Comparison of ENCODE assay signal across 8 mouse cellular contexts in the genomic region with DNA sequence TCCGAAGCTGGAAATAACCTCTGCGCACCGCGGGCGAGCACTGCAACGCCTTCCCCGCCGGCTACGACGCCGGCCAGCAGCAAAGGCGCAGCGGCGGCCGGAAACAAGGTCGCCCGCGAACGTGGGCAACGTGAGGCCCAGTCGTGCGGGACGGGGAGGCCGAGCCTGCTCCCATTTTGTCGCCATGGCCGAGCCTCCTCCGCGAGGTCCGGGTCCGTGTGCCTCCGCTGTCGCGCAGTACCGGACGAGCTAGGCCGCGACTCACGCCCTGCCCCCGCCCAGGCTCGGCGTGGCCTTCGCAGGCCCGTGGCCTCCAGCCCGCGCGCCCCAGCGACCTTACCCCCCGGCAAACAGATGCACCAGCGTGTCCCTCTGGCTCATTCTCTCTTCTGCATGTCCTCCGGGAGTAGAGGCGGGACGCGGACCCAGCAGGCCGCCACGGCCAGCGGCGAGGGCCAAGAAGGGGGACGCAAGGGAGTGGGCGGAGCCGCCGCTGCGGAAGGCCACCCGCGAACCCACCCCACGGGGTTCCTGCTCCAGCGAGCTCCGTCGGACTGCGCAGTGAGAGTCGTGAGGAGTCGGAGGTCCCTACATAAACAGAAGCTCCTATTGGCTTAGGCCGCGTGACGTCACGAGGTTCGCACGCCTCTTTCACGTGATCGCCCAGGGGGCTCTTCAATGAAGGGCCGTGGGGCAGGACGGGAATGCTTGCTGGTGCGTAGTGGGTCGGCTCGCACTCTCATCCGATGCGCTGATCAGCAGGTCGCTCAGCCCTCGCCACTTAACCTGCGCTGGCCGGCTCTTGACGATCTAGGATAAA. TPM values are rescaled to one million over a fixed set of nuclear protein-coding genes. Genes with fewer than 3 reads are reported as not detected.
DNase-seq lines count a peak whose midpoint lies in the region; ATAC-seq lines count a peak whose summit lies in the region.

A gene (minus strand): TSS at position 587 of the 820 bp plus-strand sequence.

- H3K4me1 ChIP-seq in hindbrain, embryonic 11.5 days (replicated peaks; ENCODE audit: control insufficient read depth, insufficient read depth, low read length) = no peaks in the 10 kb centered on the region

- H3K4me2 ChIP-seq in hindbrain, embryonic 11.5 days (replicated peaks; ENCODE audit: low read depth, low read length) = peak within 1 kb of the TSS; percentile 61

- DNase-seq in Muller cell, postnatal 12 days (ENCODE audit: inconsistent ontology term) = peak; percentile 97
- peak; percentile 96 for DNase-seq in cerebellum, adult 9-11 months
- DNase-seq in frontal cortex, adult 2 months (ENCODE audit: extremely low spot score in 1 of 2, low spot score in 1 of 2) = peak; percentile 97 to 98
- DNase-seq in hindbrain, embryonic 11.5 days (ENCODE audit: low spot score) = peak; percentile 98
- peak; percentile 97 for DNase-seq in layer of hippocampus, postnatal 10 days (ENCODE audit: low spot score in 2 of 2)
- DNase-seq in lung, postnatal 10 days = peak; percentile 98
- peak; percentile 94 for DNase-seq in ovary, postnatal 36 days (ENCODE audit: low spot score)
- DNase-seq in thymus, postnatal 25 days = peak; percentile 97

- peak; percentile 99 for ATAC-seq in hindbrain, embryonic 11.5 days (ENCODE audit: low FRiP score)

- H3K27me3 ChIP-seq in hindbrain, embryonic 11.5 days (ENCODE audit: control insufficient read depth, insufficient read depth, low read length) = no peaks in the 10 kb centered on the region

- no peaks in the 10 kb centered on the region for H3K36me3 ChIP-seq in hindbrain, embryonic 11.5 days (ENCODE audit: control insufficient read depth, insufficient read depth, low read length)

- peak within 1 kb of the TSS; percentile 83 for H3K9ac ChIP-seq in hindbrain, embryonic 11.5 days (ENCODE audit: low read depth, low read length)

- no peaks in the 10 kb centered on the region for H3K9me3 ChIP-seq in hindbrain, embryonic 11.5 days (ENCODE audit: control insufficient read depth, low read length)

- WGBS in hindbrain, embryonic 11.5 days = under 1% methylated on average over 87 of the region's 91 CpGs

- H3K4me3 ChIP-seq in hindbrain, embryonic 11.5 days (ENCODE audit: low read depth, low read length) = peak within 1 kb of the TSS; percentile 86

- peak within 1 kb of the TSS; percentile 81 for H3K27ac ChIP-seq in hindbrain, embryonic 11.5 days (ENCODE audit: low read depth, low read length)

RNA-seq across cellular contexts. Expression of the gene that starts here (rescaled TPM):
- 65.9 and 71.5 TPM in 2 replicates for polyA plus RNA-seq in frontal cortex, adult 2 months (2012; rRNA removed)
- polyA plus RNA-seq in hindbrain, embryonic 11.5 days (2014; fragmentation: Nextera tagmentation; extraction: Ambion mirVana) = 79.1 and 91.0 TPM in 2 replicates
- total RNA-seq in layer of hippocampus, postnatal 10 days (2021) = 10 to 100 TPM; 92.5 to 99.9 TPM

Comparison
In these comparisons a context has a peak if more than half of its experiments do, and no peak if none do; other contexts are left out.
1. Peak in every context shown above with its lines: DNase-seq, ATAC-seq, H3K4me3 ChIP-seq and H3K27ac ChIP-seq.